13 mouse cellular contexts compared by ENCODE assay signal in genomic region chr11:87883493-87883892, GRCm38 (mm10). TPM values are rescaled to one million over a fixed set of nuclear protein-coding genes. Genes with fewer than 3 reads are reported as not detected.
DNase-seq lines count a peak whose midpoint lies in the region; ATAC-seq and TF ChIP-seq lines count a peak whose summit lies in the region.
"Had no signal": no experiment of that assay in that cellular context is flagged by ENCODE, and none has a peak within 500 bp of the region (broad histone marks: within the 10 kb centered on the region; RNA-seq: fewer than 3 reads in every experiment).

No protein-coding gene starts in this region.

- H3K4me2 ChIP-seq in forebrain, embryonic 11.5 days (ENCODE audit: low read depth, low read length, severe bottlenecking), result no peak overlapping the region
- no peak overlapping the region for H3K4me2 ChIP-seq in forebrain, embryonic 12.5 days
- no peak overlapping the region for H3K4me2 ChIP-seq in lung, postnatal 0 days (replicated peaks; ENCODE audit: low read depth, low read length)
- H3K4me2 ChIP-seq in intestine, embryonic 15.5 days (replicated peaks), result no peak overlapping the region
- H3K4me2 ChIP-seq in heart, embryonic 11.5 days, result no peak overlapping the region

- peak; percentile 67 for TF ChIP-seq CTCF in lung, postnatal 0 days (IDR thresholded peaks at IDR 0.05)

- H3K27ac ChIP-seq in forebrain, embryonic 11.5 days (ENCODE audit: low read depth, low read length), result no peak overlapping the region
- H3K27ac ChIP-seq in forebrain, embryonic 12.5 days, result no peak overlapping the region
- H3K27ac ChIP-seq in lung, postnatal 0 days (ENCODE audit: low read length), result no peak overlapping the region
- no peak overlapping the region for H3K27ac ChIP-seq in intestine, embryonic 15.5 days
- no peak overlapping the region for H3K27ac ChIP-seq in heart, embryonic 11.5 days (ENCODE audit: low read depth, low read length)
- H3K27ac ChIP-seq: midbrain, embryonic 10.5 days had no signal

- no peaks in the 10 kb centered on the region for H3K27me3 ChIP-seq in forebrain, embryonic 11.5 days (ENCODE audit: control insufficient read depth, insufficient read depth, low read length)
- no peaks in the 10 kb centered on the region for H3K27me3 ChIP-seq in forebrain, embryonic 12.5 days
- no peaks in the 10 kb centered on the region for H3K27me3 ChIP-seq in lung, postnatal 0 days (replicated peaks; ENCODE audit: insufficient read depth, low read length)
- no peaks in the 10 kb centered on the region for H3K27me3 ChIP-seq in intestine, embryonic 15.5 days (replicated peaks)
- H3K27me3 ChIP-seq in heart, embryonic 11.5 days (ENCODE audit: control insufficient read depth, insufficient read depth, low read length), result peaks cover 8% of the 10 kb centered on the region

- H3K9ac ChIP-seq in forebrain, embryonic 11.5 days (ENCODE audit: low read length), result no peak overlapping the region
- H3K9ac ChIP-seq in forebrain, embryonic 12.5 days, result no peak overlapping the region
- no peak overlapping the region for H3K9ac ChIP-seq in lung, postnatal 0 days (replicated peaks; ENCODE audit: low read depth)
- H3K9ac ChIP-seq in intestine, embryonic 15.5 days, result no peak overlapping the region
- H3K9ac ChIP-seq in heart, embryonic 11.5 days (ENCODE audit: low read depth, low read length), result no peak overlapping the region

- ATAC-seq in forebrain, embryonic 11.5 days (replicated peaks; ENCODE audit: low FRiP score), result no peak
- ATAC-seq in forebrain, embryonic 12.5 days (ENCODE audit: low FRiP score), result no peak
- no peak for ATAC-seq in lung, postnatal 0 days
- ATAC-seq in intestine, embryonic 15.5 days, result no peak
- no peak for ATAC-seq in heart, embryonic 11.5 days (replicated peaks; ENCODE audit: insufficient number of reproducible peaks, low FRiP score, low TSS enrichment)

- WGBS in forebrain, embryonic 11.5 days, result 44% methylated on average over 5 of the region's 5 CpGs
- 48% methylated on average over 5 of the region's 5 CpGs for WGBS in forebrain, embryonic 12.5 days
- WGBS in lung, postnatal 0 days, result 37% methylated on average over 5 of the region's 5 CpGs
- 48% methylated on average over 5 of the region's 5 CpGs for WGBS in intestine, embryonic 15.5 days
- WGBS in heart, embryonic 11.5 days (ENCODE audit: insufficient replicate concordance), result 29% methylated on average over 5 of the region's 5 CpGs

- peak; percentile 39 for DNase-seq in forebrain, embryonic 11.5 days (ENCODE audit: low spot score)
- peak; percentile 37 for DNase-seq in lung, postnatal 0 days (ENCODE audit: low spot score)
- DNase-seq in lung, postnatal 25 days (ENCODE audit: low spot score), result no peak
- DNase-seq in c-Kit-positive CD71-positive TER-119-negative erythroid progenitor cells, embryonic 14.5 days (ENCODE audit: low read depth), result peak; percentile 30
- peak; percentile 60 for DNase-seq in retina, embryonic 14.5 days (ENCODE audit: low spot score)
- DNase-seq: cerebellum, adult 9-11 months; gastrocnemius, postnatal 14 days had no signal

- H3K36me3 ChIP-seq in forebrain, embryonic 11.5 days (ENCODE audit: control insufficient read depth, insufficient read depth, low read length), result no peaks in the 10 kb centered on the region
- no peaks in the 10 kb centered on the region for H3K36me3 ChIP-seq in forebrain, embryonic 12.5 days (replicated peaks)
- no peaks in the 10 kb centered on the region for H3K36me3 ChIP-seq in lung, postnatal 0 days (ENCODE audit: insufficient read depth, low read length)
- H3K36me3 ChIP-seq in intestine, embryonic 15.5 days, result no peaks in the 10 kb centered on the region
- H3K36me3 ChIP-seq in heart, embryonic 11.5 days (ENCODE audit: control insufficient read depth, insufficient read depth, low read length), result no peaks in the 10 kb centered on the region
- H3K36me3 ChIP-seq: G1E; midbrain, embryonic 10.5 days had no signal

- H3K9me3 ChIP-seq in forebrain, embryonic 11.5 days (ENCODE audit: control insufficient read depth, low read length), result no peaks in the 10 kb centered on the region
- H3K9me3 ChIP-seq in forebrain, embryonic 12.5 days, result no peaks in the 10 kb centered on the region
- H3K9me3 ChIP-seq in lung, postnatal 0 days (ENCODE audit: low read length), result no peaks in the 10 kb centered on the region
- no peaks in the 10 kb centered on the region for H3K9me3 ChIP-seq in intestine, embryonic 15.5 days
- H3K9me3 ChIP-seq in heart, embryonic 11.5 days (replicated peaks; ENCODE audit: control insufficient read depth, low read length), result no peaks in the 10 kb centered on the region
- H3K9me3 ChIP-seq: G1E; midbrain, embryonic 10.5 days had no signal

- no peaks in the 10 kb centered on the region for H3K4me1 ChIP-seq in forebrain, embryonic 11.5 days (replicated peaks; ENCODE audit: control insufficient read depth, insufficient read depth, low read length)
- no peaks in the 10 kb centered on the region for H3K4me1 ChIP-seq in forebrain, embryonic 12.5 days
- no peaks in the 10 kb centered on the region for H3K4me1 ChIP-seq in lung, postnatal 0 days (ENCODE audit: insufficient read depth, low read depth, low read length)
- H3K4me1 ChIP-seq in intestine, embryonic 15.5 days (replicated peaks), result 0 out of 2 replicates have a peak, but pooled peaks cover 3% of the 10 kb centered on the region
- H3K4me1 ChIP-seq in heart, embryonic 11.5 days (ENCODE audit: control insufficient read depth, insufficient read depth, low read length), result no peaks in the 10 kb centered on the region
- H3K4me1 ChIP-seq: midbrain, embryonic 10.5 days had no signal

- TF ChIP-seq EP300 in lung, postnatal 0 days (IDR thresholded peaks at IDR 0.05), result no peak

- H3K4me3 ChIP-seq in forebrain, embryonic 11.5 days (ENCODE audit: low read depth, low read length), result no peak overlapping the region
- H3K4me3 ChIP-seq in forebrain, embryonic 12.5 days (replicated peaks), result no peak overlapping the region
- no peak overlapping the region for H3K4me3 ChIP-seq in lung, postnatal 0 days (ENCODE audit: low read depth, low read length)
- H3K4me3 ChIP-seq in intestine, embryonic 15.5 days (replicated peaks), result no peak overlapping the region
- H3K4me3 ChIP-seq in heart, embryonic 11.5 days (ENCODE audit: low read depth, low read length), result no peak overlapping the region
- H3K4me3 ChIP-seq: midbrain, embryonic 10.5 days had no signal

RNA-seq across cellular contexts. Expression of gene Epx, which starts 8.2 kb away (rescaled TPM):
- 0.07 TPM in 1 of 2 replicates, not detected in the other for polyA plus RNA-seq in forebrain, embryonic 11.5 days (2014; fragmentation: Nextera tagmentation; extraction: Ambion mirVana)
- 0.14 and 0.20 TPM in 2 replicates for polyA plus RNA-seq in forebrain, embryonic 12.5 days (2016; fragmentation: Nextera tagmentation; extraction: Ambion mirVana)
- polyA plus RNA-seq in lung, postnatal 0 days (2015; fragmentation: Nextera tagmentation; extraction: Ambion mirVana), result not detected in 2 replicates
- polyA plus RNA-seq in intestine, embryonic 15.5 days (2015; fragmentation: Nextera tagmentation; extraction: Ambion mirVana), result 0.14 and 0.16 TPM in 2 replicates
- 0.21 TPM in 1 of 2 replicates, not detected in the other for polyA plus RNA-seq in heart, embryonic 11.5 days (2014; fragmentation: Nextera tagmentation; extraction: Ambion mirVana)
- polyA plus RNA-seq: G1E; midbrain, embryonic 10.5 days had no signal

RNA-seq across cellular contexts. Expression of gene Olfr462, which starts 8.6 kb away (rescaled TPM):
- not detected in 2 replicates for polyA plus RNA-seq in forebrain, embryonic 11.5 days (2014; fragmentation: Nextera tagmentation; extraction: Ambion mirVana)
- polyA plus RNA-seq in forebrain, embryonic 12.5 days (2016; fragmentation: Nextera tagmentation; extraction: Ambion mirVana), result not detected in 2 replicates
- polyA plus RNA-seq in lung, postnatal 0 days (2015; fragmentation: Nextera tagmentation; extraction: Ambion mirVana), result not detected in 2 replicates
- polyA plus RNA-seq in intestine, embryonic 15.5 days (2015; fragmentation: Nextera tagmentation; extraction: Ambion mirVana), result not detected in 2 replicates
- polyA plus RNA-seq in heart, embryonic 11.5 days (2014; fragmentation: Nextera tagmentation; extraction: Ambion mirVana), result not detected in 2 replicates
- polyA plus RNA-seq: G1E; large intestine, adult 2 months; midbrain, embryonic 10.5 days had no signal

RNA-seq across cellular contexts. Expression of gene Olfr463, which starts 13.7 kb away (rescaled TPM):
- not detected in 2 replicates for polyA plus RNA-seq in forebrain, embryonic 11.5 days (2014; fragmentation: Nextera tagmentation; extraction: Ambion mirVana)
- polyA plus RNA-seq in forebrain, embryonic 12.5 days (2016; fragmentation: Nextera tagmentation; extraction: Ambion mirVana), result not detected in 2 replicates
- polyA plus RNA-seq in lung, postnatal 0 days (2015; fragmentation: Nextera tagmentation; extraction: Ambion mirVana), result not detected in 2 replicates
- not detected in 2 replicates for polyA plus RNA-seq in intestine, embryonic 15.5 days (2015; fragmentation: Nextera tagmentation; extraction: Ambion mirVana)
- not detected in 2 replicates for polyA plus RNA-seq in heart, embryonic 11.5 days (2014; fragmentation: Nextera tagmentation; extraction: Ambion mirVana)
- polyA plus RNA-seq: G1E; large intestine, adult 2 months; midbrain, embryonic 10.5 days had no signal

RNA-seq across cellular contexts. Expression of gene Mks1, which starts 30.5 kb away (rescaled TPM):
- 15.6 and 17.2 TPM in 2 replicates for polyA plus RNA-seq in forebrain, embryonic 11.5 days (2014; fragmentation: Nextera tagmentation; extraction: Ambion mirVana)
- 16.0 and 19.6 TPM in 2 replicates for polyA plus RNA-seq in forebrain, embryonic 12.5 days (2016; fragmentation: Nextera tagmentation; extraction: Ambion mirVana)
- polyA plus RNA-seq in lung, postnatal 0 days (2015; fragmentation: Nextera tagmentation; extraction: Ambion mirVana), result 5.6 and 7.5 TPM in 2 replicates
- 10.2 and 10.5 TPM in 2 replicates for polyA plus RNA-seq in intestine, embryonic 15.5 days (2015; fragmentation: Nextera tagmentation; extraction: Ambion mirVana)
- 5.9 and 6.1 TPM in 2 replicates for polyA plus RNA-seq in heart, embryonic 11.5 days (2014; fragmentation: Nextera tagmentation; extraction: Ambion mirVana)

RNA-seq across cellular contexts. Expression of gene Olfr464, which starts 37.3 kb away (rescaled TPM):
- polyA plus RNA-seq in forebrain, embryonic 11.5 days (2014; fragmentation: Nextera tagmentation; extraction: Ambion mirVana), result not detected in 2 replicates
- not detected in 2 replicates for polyA plus RNA-seq in forebrain, embryonic 12.5 days (2016; fragmentation: Nextera tagmentation; extraction: Ambion mirVana)
- polyA plus RNA-seq in lung, postnatal 0 days (2015; fragmentation: Nextera tagmentation; extraction: Ambion mirVana), result not detected in 2 replicates
- polyA plus RNA-seq in intestine, embryonic 15.5 days (2015; fragmentation: Nextera tagmentation; extraction: Ambion mirVana), result not detected in 2 replicates
- polyA plus RNA-seq in heart, embryonic 11.5 days (2014; fragmentation: Nextera tagmentation; extraction: Ambion mirVana), result not detected in 2 replicates
- polyA plus RNA-seq: G1E; large intestine, adult 2 months; midbrain, embryonic 10.5 days had no signal
